Mouse (Mus musculus): ENCODE data around the gene Nt5dc3. TPM values are rescaled to one million over a fixed set of nuclear protein-coding genes. Genes with fewer than 3 reads are reported as not detected.

Gene Nt5dc3
- polyA plus RNA-seq, 1 experiment, result 4.9 TPM

DNA sequence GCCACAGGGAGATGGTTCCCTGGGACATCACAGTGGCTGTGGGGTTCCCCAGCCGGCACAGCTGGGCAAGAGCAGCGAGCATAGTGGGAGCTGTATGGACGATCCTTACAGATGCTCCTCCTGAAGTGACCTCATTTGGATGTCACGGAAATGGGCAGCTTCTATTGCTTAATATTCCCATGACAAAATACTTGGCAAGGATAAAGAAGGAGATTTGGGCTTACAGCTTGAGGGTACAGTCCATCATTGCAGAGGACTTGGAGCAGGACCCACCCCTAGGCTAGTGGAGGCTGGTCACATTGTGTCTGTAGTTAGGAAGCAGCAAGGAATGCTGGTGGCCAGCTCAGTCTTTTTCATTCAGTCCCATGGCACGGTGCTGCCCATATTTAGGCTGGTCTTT lies 31.8 kb downstream of the Nt5dc3 start:
- H3K4me3 ChIP-seq (ENCODE audit: extremely low read depth, insufficient read depth, insufficient read length), result no peak overlapping the region
- WGBS, result 93% methylated on average over 5 of the region's 5 CpGs
- H3K36me3 ChIP-seq (ENCODE audit: control insufficient read depth, insufficient read depth, low read length), result peaks cover 5% of the 10 kb centered on the region; the same call in 1 of the 2 replicates
- TF ChIP-seq CTCF (IDR thresholded peaks at IDR 0.05; ENCODE audit: extremely low read depth, insufficient read depth, insufficient read length, insufficient replicate concordance) (no peak), POLR2A (IDR thresholded peaks at IDR 0.05; ENCODE audit: low read depth, low read length) (no peak)
- no peaks in the 10 kb centered on the region for H3K27me3 ChIP-seq (ENCODE audit: control insufficient read depth, insufficient read depth, low read length)
- no peak for DNase-seq (ENCODE audit: low read depth in 1 of 2, low spot score in 2 of 2)
- H3K4me1 ChIP-seq (ENCODE audit: control insufficient read depth, insufficient read depth, insufficient read length), result no peaks in the 10 kb centered on the region
- H3K27ac ChIP-seq (ENCODE audit: insufficient read depth, low read length), result no peak overlapping the region

DNA sequence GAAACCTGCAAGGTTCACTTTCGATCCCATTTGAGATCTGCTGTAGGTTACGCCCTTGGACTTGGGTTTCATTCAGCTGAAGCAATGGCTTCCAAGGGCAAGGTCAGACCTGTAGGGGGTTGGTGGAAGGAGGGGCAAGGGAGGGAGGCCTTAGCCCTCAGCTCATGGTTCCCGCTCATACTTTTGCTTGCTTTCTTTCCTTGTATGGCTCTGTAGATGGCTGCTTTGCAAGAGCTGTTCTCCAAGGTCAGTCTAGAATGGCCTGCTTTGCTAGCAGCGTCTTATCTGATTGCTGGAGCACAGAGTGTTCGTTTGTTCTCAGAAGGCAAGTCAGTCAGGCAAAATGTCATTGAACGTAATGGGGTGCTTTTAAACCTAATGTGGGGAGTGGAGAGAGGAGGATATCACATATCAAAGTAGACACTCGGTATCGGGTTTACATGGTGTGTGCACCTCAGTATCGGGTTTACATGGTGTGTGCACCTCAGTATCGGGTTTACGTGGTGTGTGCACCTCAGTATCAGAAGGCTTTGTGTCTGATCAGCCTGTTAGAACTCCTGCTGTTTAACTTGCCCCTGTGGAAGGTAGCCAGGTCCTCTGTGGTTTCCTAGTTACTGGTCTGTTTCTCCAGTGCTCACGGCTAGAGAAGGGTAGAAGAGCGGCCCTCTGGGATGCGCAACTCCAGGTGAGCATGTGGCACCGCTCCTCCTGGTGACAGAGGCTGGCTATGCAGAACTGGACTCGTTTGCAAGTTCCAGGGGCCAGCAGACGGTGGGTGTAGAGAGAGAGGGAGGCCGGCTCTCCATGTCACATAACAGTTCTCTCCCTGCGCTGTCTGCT lies 35.7 kb downstream of the Nt5dc3 start:
- no peaks in the 10 kb centered on the region for H3K4me1 ChIP-seq (ENCODE audit: control insufficient read depth, insufficient read depth, insufficient read length)
- H3K27me3 ChIP-seq (ENCODE audit: control insufficient read depth, insufficient read depth, low read length), result no peaks in the 10 kb centered on the region
- H3K27ac ChIP-seq (ENCODE audit: insufficient read depth, low read length), result no peak overlapping the region
- no peak overlapping the region for H3K4me3 ChIP-seq (ENCODE audit: extremely low read depth, insufficient read depth, insufficient read length)
- DNase-seq (ENCODE audit: low read depth in 1 of 2, low spot score in 2 of 2), result no peak
- no peak for TF ChIP-seq CTCF (IDR thresholded peaks at IDR 0.05; ENCODE audit: extremely low read depth, insufficient read depth, insufficient read length, insufficient replicate concordance)
- WGBS, result 88% methylated on average over 19 of the region's 19 CpGs
- peaks cover 7% of the 10 kb centered on the region; the same call in 1 of the 2 replicates for H3K36me3 ChIP-seq (ENCODE audit: control insufficient read depth, insufficient read depth, low read length)

- no peaks in the 10 kb centered on the region for H3K4me1 ChIP-seq (ENCODE audit: control insufficient read depth, insufficient read depth, insufficient read length)
- no peak overlapping the region for H3K4me3 ChIP-seq (ENCODE audit: extremely low read depth, insufficient read depth, insufficient read length)
- H3K27me3 ChIP-seq (ENCODE audit: control insufficient read depth, insufficient read depth, low read length), result no peaks in the 10 kb centered on the region
- DNase-seq (ENCODE audit: low read depth in 1 of 2, low spot score in 2 of 2), result no peak
- H3K36me3 ChIP-seq (ENCODE audit: control insufficient read depth, insufficient read depth, low read length), result peaks cover 7% of the 10 kb centered on the region; the same call in 1 of the 2 replicates
- no peak for TF ChIP-seq CTCF (IDR thresholded peaks at IDR 0.05; ENCODE audit: extremely low read depth, insufficient read depth, insufficient read length, insufficient replicate concordance)
- no peak for TF ChIP-seq POLR2A (IDR thresholded peaks at IDR 0.05; ENCODE audit: low read depth, low read length)
- WGBS, result 73% methylated on average over 7 of the region's 7 CpGs
- H3K27ac ChIP-seq (ENCODE audit: insufficient read depth, low read length), result no peak overlapping the region
Observed at GRCm38 (mm10) chr10:86815133-86815532, 36.3 kb downstream of the Nt5dc3 start.

- H3K27ac ChIP-seq (ENCODE audit: insufficient read depth, low read length), result no peak overlapping the region
- 61% methylated on average over 8 of the region's 8 CpGs for WGBS
- DNase-seq (ENCODE audit: low read depth in 1 of 2, low spot score in 2 of 2), result no peak
- no peaks in the 10 kb centered on the region for H3K27me3 ChIP-seq (ENCODE audit: control insufficient read depth, insufficient read depth, low read length)
- peaks cover 17% of the 10 kb centered on the region; the same call in 1 of the 2 replicates for H3K36me3 ChIP-seq (ENCODE audit: control insufficient read depth, insufficient read depth, low read length)
- TF ChIP-seq POLR2A (IDR thresholded peaks at IDR 0.05; ENCODE audit: low read depth, low read length) (no peak), CTCF (IDR thresholded peaks at IDR 0.05; ENCODE audit: extremely low read depth, insufficient read depth, insufficient read length, insufficient replicate concordance) (no peak)
- H3K4me3 ChIP-seq (ENCODE audit: extremely low read depth, insufficient read depth, insufficient read length), result no peak overlapping the region
- H3K4me1 ChIP-seq (ENCODE audit: control insufficient read depth, insufficient read depth, insufficient read length), result no peaks in the 10 kb centered on the region
Observed at GRCm38 (mm10) chr10:86819649-86820165, 40.9 kb downstream of the Nt5dc3 start.

GRCm38 (mm10) chr10:86821014-86821413 lies 42.2 kb downstream of the Nt5dc3 start:
- no peaks in the 10 kb centered on the region for H3K27me3 ChIP-seq (ENCODE audit: control insufficient read depth, insufficient read depth, low read length)
- no peak for DNase-seq (ENCODE audit: low read depth in 1 of 2, low spot score in 2 of 2)
- H3K4me1 ChIP-seq (ENCODE audit: control insufficient read depth, insufficient read depth, insufficient read length), result no peaks in the 10 kb centered on the region
- H3K36me3 ChIP-seq (ENCODE audit: control insufficient read depth, insufficient read depth, low read length), result peaks cover 15% of the 10 kb centered on the region; the same call in 1 of the 2 replicates
- no peak overlapping the region for H3K27ac ChIP-seq (ENCODE audit: insufficient read depth, low read length)
- no peak for TF ChIP-seq CTCF (IDR thresholded peaks at IDR 0.05; ENCODE audit: extremely low read depth, insufficient read depth, insufficient read length, insufficient replicate concordance)
- TF ChIP-seq POLR2A (IDR thresholded peaks at IDR 0.05; ENCODE audit: low read depth, low read length), result no peak
- H3K4me3 ChIP-seq (ENCODE audit: extremely low read depth, insufficient read depth, insufficient read length), result no peak overlapping the region
- WGBS, result 94% methylated on average over 7 of the region's 7 CpGs

GRCm38 (mm10) chr10:86824093-86824492 lies 45.3 kb downstream of the Nt5dc3 start:
- H3K4me1 ChIP-seq (ENCODE audit: control insufficient read depth, insufficient read depth, insufficient read length), result no peaks in the 10 kb centered on the region; the same call in 1 of the 2 replicates
- TF ChIP-seq POLR2A (IDR thresholded peaks at IDR 0.05; ENCODE audit: low read depth, low read length) (no peak), CTCF (IDR thresholded peaks at IDR 0.05; ENCODE audit: extremely low read depth, insufficient read depth, insufficient read length, insufficient replicate concordance) (no peak)

DNA sequence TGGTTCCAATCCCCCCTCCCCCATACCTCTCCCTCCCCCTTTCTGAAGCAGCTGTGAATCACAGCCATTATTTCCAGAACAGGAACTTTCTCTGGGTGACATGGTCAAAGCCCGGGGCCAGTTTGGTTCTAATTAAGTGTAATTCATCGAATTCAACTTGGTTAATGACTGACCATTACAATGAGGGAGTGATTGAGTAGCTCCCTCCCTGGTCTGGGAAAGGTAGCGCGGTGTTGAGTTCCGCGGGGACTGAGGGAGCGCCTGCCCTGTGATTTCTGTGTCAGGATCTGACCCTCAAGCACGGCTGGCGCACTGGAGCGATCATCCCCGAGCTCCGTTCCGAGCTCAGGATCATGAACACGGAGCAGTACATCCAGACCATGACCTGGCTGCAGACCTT lies 46.1 kb downstream of the Nt5dc3 start:
- Histone ChIP-seq H3K4me1 (ENCODE audit: control insufficient read depth, insufficient read depth, insufficient read length) (no peaks in the 10 kb centered on the region; the same call in 1 of the 2 replicates), H3K27me3 (ENCODE audit: control insufficient read depth, insufficient read depth, low read length) (no peaks in the 10 kb centered on the region), H3K36me3 (ENCODE audit: control insufficient read depth, insufficient read depth, low read length) (peaks cover 14% of the 10 kb centered on the region; the same call in 1 of the 2 replicates), H3K27ac (ENCODE audit: insufficient read depth, low read length) (no peak overlapping the region), H3K4me3 (ENCODE audit: extremely low read depth, insufficient read depth, insufficient read length) (no peak overlapping the region)
- 97% methylated on average over 14 of the region's 14 CpGs for WGBS
- DNase-seq (ENCODE audit: low read depth in 1 of 2, low spot score in 2 of 2), result no peak
- TF ChIP-seq CTCF (IDR thresholded peaks at IDR 0.05; ENCODE audit: extremely low read depth, insufficient read depth, insufficient read length, insufficient replicate concordance), result no peak

More at GRCm38 (mm10) chr10:86824093-86824492, 45.3 kb downstream of the Nt5dc3 start:
- peaks cover 14% of the 10 kb centered on the region; the same call in 1 of the 2 replicates for H3K36me3 ChIP-seq (ENCODE audit: control insufficient read depth, insufficient read depth, low read length)
- H3K27ac ChIP-seq (ENCODE audit: insufficient read depth, low read length), result no peak overlapping the region
- H3K4me3 ChIP-seq (ENCODE audit: extremely low read depth, insufficient read depth, insufficient read length), result no peak overlapping the region
- H3K27me3 ChIP-seq (ENCODE audit: control insufficient read depth, insufficient read depth, low read length), result no peaks in the 10 kb centered on the region
- 93% methylated on average over 6 of the region's 6 CpGs for WGBS
- DNase-seq (ENCODE audit: low read depth in 1 of 2, low spot score in 2 of 2), result no peak
